Mouse (Mus musculus): ENCODE data around the gene Gm43191.

The Gm43191 gene

DNA sequence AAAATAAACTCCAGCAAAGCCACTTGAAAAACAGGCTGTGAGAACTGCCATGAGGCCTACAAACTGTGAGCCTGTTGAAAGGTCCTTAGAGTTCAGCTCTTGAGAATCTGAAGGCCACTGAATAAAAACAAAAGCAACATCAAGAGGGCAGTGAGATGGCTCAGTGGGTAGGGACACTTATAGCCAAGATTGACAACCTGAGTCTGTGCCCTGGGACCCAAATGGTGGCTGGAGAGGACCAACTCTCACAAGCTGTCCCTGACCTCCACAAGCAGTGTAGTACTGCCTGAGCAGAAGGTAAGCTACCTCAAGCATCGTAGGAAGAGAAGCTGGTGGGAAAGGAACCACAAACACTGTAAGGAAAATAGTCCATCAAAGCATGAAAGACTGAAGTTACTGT lies at the start of gene Gm43191:
Gene Gm43191 (minus strand): TSS at position 101 of the 400 bp plus-strand sequence.
- CTCF ChIA-PET = no interaction called here

DNA sequence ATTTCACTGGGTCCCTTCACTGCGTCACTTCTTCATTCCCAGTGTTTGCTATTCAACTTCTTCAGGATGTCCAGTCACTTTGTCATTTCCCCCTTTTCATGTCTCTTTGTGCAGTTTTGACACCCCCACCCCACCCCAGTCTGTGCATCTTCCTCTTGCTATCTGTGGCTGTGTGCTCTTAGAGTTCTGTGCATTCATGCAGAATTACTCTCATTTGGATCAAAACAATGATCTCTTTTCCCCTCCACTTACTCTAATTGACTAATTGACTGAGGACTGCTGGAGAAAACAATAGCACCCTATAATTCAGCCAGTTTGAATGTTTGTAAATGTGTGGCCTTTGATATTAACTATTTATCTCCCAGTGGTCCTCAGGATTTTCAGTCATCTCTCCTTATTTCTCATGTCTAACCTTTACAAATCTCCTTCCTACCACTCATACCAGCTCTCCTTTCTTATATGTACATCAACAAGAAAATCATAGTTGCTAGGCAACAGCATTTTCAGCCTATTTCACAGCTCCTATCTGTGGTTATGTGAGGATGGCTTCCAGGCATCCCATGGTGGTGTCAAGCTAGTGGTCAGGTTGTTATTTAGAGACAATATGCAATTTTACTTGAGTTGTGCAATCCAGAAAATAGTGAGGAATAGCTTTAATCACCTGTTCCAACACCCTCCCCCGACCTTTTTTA lies 48.6 kb upstream of the Gm43191 start:
- CTCF ChIA-PET = interaction anchor here (0.5 kb wide), 1 partner anchor 218 kb away, joined by 3 read pairs; no protein-coding TSS in a partner anchor

DNA sequence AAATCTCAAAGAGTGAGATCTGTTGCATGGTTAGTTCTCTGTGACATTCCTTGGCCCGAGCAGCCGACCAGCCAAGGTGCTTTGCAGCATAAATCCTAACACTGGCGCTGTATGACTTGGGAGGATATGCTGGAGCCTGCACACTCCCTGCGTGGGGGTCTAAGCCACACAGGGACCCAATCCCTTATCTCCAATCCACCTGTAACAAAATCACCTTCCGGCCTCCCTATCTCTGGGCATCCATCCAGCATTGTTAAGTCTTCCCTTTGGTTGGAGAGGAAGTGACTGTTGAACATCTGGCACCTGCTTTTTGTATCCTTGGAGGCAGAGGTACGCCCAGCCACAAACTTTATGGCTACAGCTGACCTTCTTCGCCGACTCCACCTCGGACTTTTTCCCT lies 45.7 kb upstream of the Gm43191 start:
- CTCF ChIA-PET = interaction anchor here (0.6 kb wide), 1 partner anchor 9 kb away, joined by 5 read pairs; no protein-coding TSS in a partner anchor

- CTCF ChIA-PET = no interaction called here
Measured at GRCm38 (mm10) chr3:116723496-116724481, 42.7 kb upstream of the Gm43191 start.

DNA sequence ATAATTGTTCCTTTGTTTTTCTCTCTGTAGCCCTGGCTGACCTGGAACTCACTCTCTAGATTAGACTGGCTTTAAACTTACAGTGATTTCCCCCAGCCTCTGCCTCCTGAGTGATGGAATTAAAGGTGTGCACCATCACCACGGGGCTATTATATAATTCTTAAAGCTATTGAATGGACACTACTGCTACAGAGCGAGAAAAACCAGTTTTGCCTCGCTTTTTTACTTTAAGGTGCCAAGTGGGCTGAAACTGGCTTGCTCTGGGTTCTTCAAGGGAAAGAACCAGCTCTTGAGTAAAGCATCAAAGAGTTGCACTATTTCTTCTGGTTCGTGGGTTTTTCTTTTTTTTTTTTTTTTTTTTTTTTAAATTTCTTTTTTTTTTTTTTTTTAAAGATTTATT lies 41.9 kb upstream of the Gm43191 start:
- CTCF ChIA-PET = interaction anchor here (0.6 to 0.8 kb wide), 2 partner anchors 10 to 187 kb away, joined by 6 to 14 read pairs; no protein-coding TSS in a partner anchor

- CTCF ChIA-PET = no interaction called here
Measured at GRCm38 (mm10) chr3:116718951-116719350, 37.9 kb upstream of the Gm43191 start.

- CTCF ChIA-PET = interaction anchor here (0.7 kb wide), 1 partner anchor 10 kb away, joined by 6 read pairs; no protein-coding TSS in a partner anchor
Measured at GRCm38 (mm10) chr3:116713031-116713430, 32.0 kb upstream of the Gm43191 start.

DNA sequence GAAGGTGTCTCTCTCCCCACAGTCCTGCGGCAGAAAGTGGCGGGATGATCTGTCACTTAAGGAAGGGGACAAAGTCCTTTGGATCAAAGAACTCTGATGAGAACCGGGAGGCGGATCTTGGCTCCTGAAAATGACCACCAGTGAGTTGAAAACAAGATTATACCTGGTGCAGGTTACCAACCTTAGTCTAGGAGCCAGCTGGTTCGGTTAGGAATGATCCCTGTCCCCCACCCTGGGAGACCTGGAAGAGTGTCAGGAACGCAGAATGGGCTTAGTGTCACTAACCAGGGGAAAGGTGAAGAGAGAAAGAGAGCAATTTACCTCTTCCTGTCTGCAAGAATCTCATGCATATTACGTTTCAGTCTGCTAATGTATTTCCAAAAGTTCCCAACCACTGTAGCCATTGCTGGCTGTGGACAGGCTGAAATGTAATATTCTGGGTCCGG lies 31.4 kb upstream of the Gm43191 start, which contains the start of gene Slc35a3:
Gene Slc35a3 (minus strand): TSS at position 396 of the 446 bp plus-strand sequence.
- CTCF ChIA-PET = interaction anchor here (0.7 kb wide), 1 partner anchor 29 kb away, joined by 3 read pairs; no protein-coding TSS in a partner anchor

- CTCF ChIA-PET = interaction anchor here (0.7 kb wide), 1 partner anchor 29 kb away, joined by 3 read pairs; no protein-coding TSS in a partner anchor
Measured at GRCm38 (mm10) chr3:116711624-116712435, 30.8 kb upstream of the Gm43191 start.

DNA sequence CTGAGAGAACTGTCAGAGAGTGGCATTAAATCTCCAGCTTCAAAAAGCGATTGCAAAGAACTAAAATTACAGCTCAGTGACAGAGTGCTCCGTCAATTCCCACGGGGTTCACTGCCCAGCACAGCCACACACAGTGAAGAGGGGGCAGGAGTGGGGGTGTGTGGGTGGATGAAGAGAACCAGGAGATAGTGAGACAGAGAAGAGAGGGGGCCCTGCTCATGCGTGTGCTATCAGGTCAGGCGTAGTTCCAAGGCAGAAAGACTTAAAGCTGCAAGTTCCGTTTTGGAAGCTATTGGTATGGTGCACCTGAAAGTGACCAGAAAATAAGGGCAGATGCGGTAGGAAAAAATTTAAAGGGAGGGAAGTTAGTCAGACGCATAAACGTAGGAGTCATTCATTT lies 29.9 kb upstream of the Gm43191 start:
- CTCF ChIA-PET = no interaction called here

- CTCF ChIA-PET = interaction anchor here (0.5 kb wide), 1 partner anchor 35 kb away, joined by 3 read pairs; no protein-coding TSS in a partner anchor
Measured at GRCm38 (mm10) chr3:116705637-116706204, 24.7 kb upstream of the Gm43191 start.

DNA sequence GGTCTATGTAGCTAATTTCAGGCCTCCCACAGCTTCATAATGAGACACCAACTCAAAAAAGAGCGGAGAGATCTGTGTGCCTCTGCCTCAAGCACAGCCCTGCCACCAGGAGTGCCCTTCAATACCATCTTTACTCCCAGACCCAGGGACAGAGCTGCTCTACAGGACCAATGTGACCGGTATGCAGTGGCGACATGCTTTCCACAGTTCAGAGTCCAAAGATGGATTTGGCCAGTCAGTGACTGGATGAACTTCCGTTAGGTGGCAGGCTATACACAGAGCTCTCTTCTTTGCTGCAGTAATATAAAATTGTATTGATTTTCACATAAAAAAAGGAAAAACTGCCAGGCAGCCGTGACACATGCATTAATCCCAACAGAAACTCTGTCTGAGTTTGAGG lies 22.8 kb upstream of the Gm43191 start:
- CTCF ChIA-PET = no interaction called here

- CTCF ChIA-PET = no interaction called here
Measured at GRCm38 (mm10) chr3:116702647-116703272, 21.7 kb upstream of the Gm43191 start.

GRCm38 (mm10) chr3:116701601-116702000 lies 20.5 kb upstream of the Gm43191 start:
- CTCF ChIA-PET = interaction anchor here (0.6 kb wide), 1 partner anchor 109 kb away, joined by 4 read pairs; no protein-coding TSS in a partner anchor

GRCm38 (mm10) chr3:116698786-116699185 lies 17.7 kb upstream of the Gm43191 start:
- CTCF ChIA-PET = no interaction called here

GRCm38 (mm10) chr3:116695666-116695985 lies 14.6 kb upstream of the Gm43191 start:
- CTCF ChIA-PET = no interaction called here

DNA sequence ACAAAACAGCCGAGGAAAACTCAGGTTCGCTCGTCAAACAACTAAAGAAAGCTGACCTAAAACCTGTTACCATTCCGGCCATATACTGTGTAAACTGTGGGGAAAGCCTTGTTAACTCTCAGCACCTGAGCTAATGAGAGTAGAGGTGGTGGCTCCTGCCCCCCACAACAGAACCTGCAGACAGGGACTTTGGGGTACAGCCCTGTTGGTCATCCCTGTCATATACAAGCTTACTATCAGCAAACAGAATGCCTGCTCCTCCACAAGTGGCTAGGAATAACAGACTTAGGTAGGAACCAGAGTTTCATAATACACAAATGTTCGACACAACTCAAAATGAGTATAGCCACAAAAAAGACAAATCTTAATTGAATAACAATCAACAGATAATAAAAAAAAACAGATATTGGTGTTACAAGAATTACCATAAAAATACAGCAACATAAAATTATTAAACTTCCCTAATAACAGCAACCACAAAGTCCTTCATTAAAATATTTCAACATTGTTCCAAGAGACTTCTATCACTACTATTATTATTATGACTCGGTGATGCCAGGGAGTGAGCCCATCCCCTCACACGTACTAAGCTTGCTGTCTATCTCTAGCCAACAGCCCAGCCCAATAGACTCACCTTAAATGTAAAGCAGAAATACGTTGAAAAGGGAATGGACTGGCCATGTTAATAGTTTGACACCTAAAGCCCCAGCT lies 14.1 kb upstream of the Gm43191 start:
- CTCF ChIA-PET = no interaction called here

- CTCF ChIA-PET = no interaction called here
Measured at GRCm38 (mm10) chr3:116694312-116694711, 13.3 kb upstream of the Gm43191 start.

GRCm38 (mm10) chr3:116664281-116664680 lies 16.8 kb downstream of the Gm43191 start:
- CTCF ChIA-PET = interaction anchor here (0.6 kb wide), 1 partner anchor 214 kb away, joined by 3 read pairs; no protein-coding TSS in a partner anchor

DNA sequence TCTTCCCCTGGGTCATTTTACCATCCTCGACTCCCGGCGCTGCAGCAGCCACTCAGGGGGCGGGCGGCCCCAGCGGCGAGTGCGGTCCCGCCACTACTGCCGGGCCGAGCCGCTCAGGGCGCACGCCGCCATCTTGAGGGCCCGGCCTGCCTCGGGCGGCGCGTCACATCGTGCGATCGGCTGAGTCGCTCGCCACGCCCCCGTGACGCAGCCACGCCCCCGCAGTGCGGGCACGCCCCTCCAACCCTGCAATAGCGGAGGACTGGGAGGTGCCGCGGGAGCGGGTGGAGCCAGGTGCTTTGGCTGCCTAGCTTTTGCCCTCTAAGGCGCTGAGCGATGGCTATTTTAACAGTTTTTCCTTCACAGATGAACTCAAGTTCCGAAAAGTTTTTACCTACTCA lies 18.6 kb downstream of the Gm43191 start, which contains the start of gene Mfsd14a:
Gene Mfsd14a (minus strand): TSS at position 215 of the 401 bp plus-strand sequence.
- CTCF ChIA-PET = no interaction called here

All from spleen, embryonic (tissue).